Mouse (Mus musculus): Measurements from ENCODE around the gene Hist1h2ae. TPM values are rescaled to one million over a fixed set of nuclear protein-coding genes. Genes with fewer than 3 reads are reported as not detected.
"Not testable (repeated sequence)": the region's sequence is repeated elsewhere in the genome, so short reads cannot be mapped to it uniquely, and the experiment has no call there.

Gene Hist1h2ae
- total RNA-seq (2017) = 6.1 to 28.4 TPM (median 15.0 TPM) in 3 replicates

GRCm38 (mm10) chr13:23571022-23571503, at the start of gene Hist1h2ae, which contains the start of gene Hist1h2bg:
Gene Hist1h2ae, minus strand, starts transcription at chr13:23571220.
Gene Hist1h2bg, plus strand, starts transcription at chr13:23571396.
- ATAC-seq (replicated peaks; ENCODE audit: insufficient number of reproducible peaks, low FRiP score, low TSS enrichment, poor library complexity, severe bottlenecking) = peak; percentile 92

DNA sequence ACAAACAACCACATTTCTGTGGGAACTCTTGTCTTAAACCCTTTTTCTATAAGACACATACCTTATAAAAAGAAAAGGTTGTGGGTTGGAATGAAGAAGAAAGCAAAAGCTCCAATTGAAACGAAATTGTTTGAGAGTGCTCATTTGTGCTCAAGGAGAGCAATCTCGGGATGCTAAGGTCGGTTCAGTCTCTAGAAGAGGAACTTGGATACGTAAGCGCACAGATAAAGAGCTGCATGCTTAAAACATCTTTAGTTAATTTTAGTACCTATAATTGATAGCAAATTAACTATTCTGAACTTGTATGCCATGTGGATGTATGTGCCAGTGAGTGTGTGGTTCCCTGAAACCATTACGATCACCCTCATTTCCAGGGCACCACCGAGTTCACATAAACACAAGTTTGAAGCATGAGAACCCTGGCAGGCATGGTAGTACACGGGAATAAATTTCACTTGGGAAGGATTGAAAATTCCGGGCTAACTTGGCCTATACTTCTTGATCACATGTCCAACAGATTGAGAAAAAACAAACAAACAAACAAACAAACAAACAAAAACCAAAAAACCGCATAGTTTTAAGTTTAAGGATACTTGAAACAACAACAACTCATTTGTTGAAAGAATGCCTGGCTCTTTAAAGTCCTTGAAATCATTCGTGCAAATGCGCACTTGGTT, 49.2 kb upstream of the Hist1h2ae start:
- ATAC-seq (replicated peaks; ENCODE audit: insufficient number of reproducible peaks, low FRiP score, low TSS enrichment, poor library complexity, severe bottlenecking) = no peak

GRCm38 (mm10) chr13:23611638-23612037, 40.6 kb upstream of the Hist1h2ae start:
- no peak for ATAC-seq (replicated peaks; ENCODE audit: insufficient number of reproducible peaks, low FRiP score, low TSS enrichment, poor library complexity, severe bottlenecking)

GRCm38 (mm10) chr13:23610393-23610792, 39.4 kb upstream of the Hist1h2ae start:
- ATAC-seq (replicated peaks; ENCODE audit: insufficient number of reproducible peaks, low FRiP score, low TSS enrichment, poor library complexity, severe bottlenecking) = no peak

GRCm38 (mm10) chr13:23609844-23610243, 38.8 kb upstream of the Hist1h2ae start:
- ATAC-seq (replicated peaks; ENCODE audit: insufficient number of reproducible peaks, low FRiP score, low TSS enrichment, poor library complexity, severe bottlenecking) = no peak

- ATAC-seq (replicated peaks; ENCODE audit: insufficient number of reproducible peaks, low FRiP score, low TSS enrichment, poor library complexity, severe bottlenecking) = no peak
Measured at GRCm38 (mm10) chr13:23609209-23609608, 38.2 kb upstream of the Hist1h2ae start.

- ATAC-seq (replicated peaks; ENCODE audit: insufficient number of reproducible peaks, low FRiP score, low TSS enrichment, poor library complexity, severe bottlenecking) = no peak
Measured at GRCm38 (mm10) chr13:23605052-23605451, 34.0 kb upstream of the Hist1h2ae start.

DNA sequence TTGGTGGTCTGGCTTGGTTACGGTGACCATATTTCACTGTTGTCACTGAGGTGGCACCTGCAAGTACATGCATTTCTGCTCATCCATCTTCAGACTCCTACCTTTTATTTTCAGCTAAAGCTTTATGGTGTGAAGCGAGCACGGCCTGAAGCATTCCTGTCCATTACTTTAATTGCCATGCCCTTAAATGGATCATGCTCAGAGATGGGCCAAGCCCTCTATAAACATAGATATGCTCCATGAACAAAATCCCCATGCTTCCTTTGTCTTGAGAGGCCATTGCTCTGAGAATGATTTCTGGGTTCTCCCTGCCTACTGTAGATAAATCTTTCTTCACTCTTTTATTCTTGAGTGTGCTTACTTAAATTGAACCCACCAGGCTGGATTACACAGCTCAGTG, 33.4 kb upstream of the Hist1h2ae start:
- no peak for ATAC-seq (replicated peaks; ENCODE audit: insufficient number of reproducible peaks, low FRiP score, low TSS enrichment, poor library complexity, severe bottlenecking)

GRCm38 (mm10) chr13:23603182-23603699, 32.2 kb upstream of the Hist1h2ae start:
- ATAC-seq (replicated peaks; ENCODE audit: insufficient number of reproducible peaks, low FRiP score, low TSS enrichment, poor library complexity, severe bottlenecking) = no peak

DNA sequence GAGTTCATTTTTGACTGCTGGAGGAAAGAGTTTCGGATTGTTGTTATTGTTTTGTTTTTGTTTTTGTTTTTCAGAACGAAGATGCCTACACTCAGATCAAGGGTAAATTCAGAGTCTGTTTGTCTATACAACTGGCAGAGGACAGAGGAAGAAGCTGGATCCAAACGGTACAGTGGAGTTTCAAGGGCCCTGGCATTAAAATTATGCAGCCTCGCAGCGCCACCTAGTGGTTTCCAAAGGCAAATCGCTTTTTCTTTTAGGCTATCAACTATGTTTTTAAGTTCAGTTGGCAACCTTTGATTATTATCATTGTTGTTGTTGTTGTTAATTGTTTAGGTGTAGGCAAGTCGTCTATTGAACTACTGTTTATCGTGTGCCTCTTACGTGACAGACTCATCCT, 26.9 kb upstream of the Hist1h2ae start:
- ATAC-seq (replicated peaks; ENCODE audit: insufficient number of reproducible peaks, low FRiP score, low TSS enrichment, poor library complexity, severe bottlenecking) = peak; percentile 68; the same call in 1 of the 2 replicates

- no peak for ATAC-seq (replicated peaks; ENCODE audit: insufficient number of reproducible peaks, low FRiP score, low TSS enrichment, poor library complexity, severe bottlenecking)
Measured at GRCm38 (mm10) chr13:23595622-23596372, 24.8 kb upstream of the Hist1h2ae start.

DNA sequence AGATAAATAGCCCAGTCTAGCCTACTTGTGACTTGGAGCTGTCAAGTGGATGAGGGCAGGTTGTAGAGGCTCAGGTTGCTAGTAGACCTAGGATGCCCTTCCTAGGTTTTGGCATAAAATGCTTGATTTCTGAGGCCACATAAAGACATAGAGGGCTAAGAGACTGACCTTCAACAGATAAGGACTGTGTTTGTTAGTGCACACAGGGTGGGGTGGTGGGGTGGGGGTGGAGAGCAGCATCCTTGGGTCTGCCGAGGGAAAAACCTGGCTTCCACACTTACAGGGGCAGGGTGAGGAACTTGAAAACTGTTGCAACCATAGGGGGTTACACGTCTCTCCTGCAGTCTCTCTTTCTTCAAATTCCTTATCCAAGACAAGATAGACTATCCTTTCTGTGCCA, 24.2 kb upstream of the Hist1h2ae start:
- ATAC-seq (replicated peaks; ENCODE audit: insufficient number of reproducible peaks, low FRiP score, low TSS enrichment, poor library complexity, severe bottlenecking) = no peak

GRCm38 (mm10) chr13:23593051-23593770, 22.2 kb upstream of the Hist1h2ae start:
- no peak for ATAC-seq (replicated peaks; ENCODE audit: insufficient number of reproducible peaks, low FRiP score, low TSS enrichment, poor library complexity, severe bottlenecking)

DNA sequence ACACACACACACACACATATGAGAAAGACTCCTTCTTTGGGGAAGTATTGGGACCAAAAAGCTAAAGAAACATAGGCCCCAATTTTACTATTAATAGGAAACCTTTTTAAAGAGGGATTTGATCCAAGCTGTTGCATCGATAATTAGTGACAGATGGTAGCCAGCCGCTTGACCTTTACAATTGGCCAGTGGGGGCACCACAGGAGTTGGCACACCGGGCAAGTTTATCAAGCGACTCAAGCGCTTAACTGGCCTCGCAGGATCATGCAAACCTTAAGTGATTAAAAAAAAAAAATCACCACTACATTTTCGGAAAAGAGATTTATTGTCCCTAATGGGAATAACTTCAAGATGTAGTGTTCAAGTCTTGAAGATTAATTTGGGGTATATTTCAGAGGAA, 21.6 kb upstream of the Hist1h2ae start:
- no peak for ATAC-seq (replicated peaks; ENCODE audit: insufficient number of reproducible peaks, low FRiP score, low TSS enrichment, poor library complexity, severe bottlenecking)

- not testable (repeated sequence) for ATAC-seq (replicated peaks; ENCODE audit: insufficient number of reproducible peaks, low FRiP score, low TSS enrichment, poor library complexity, severe bottlenecking)
Measured at GRCm38 (mm10) chr13:23591886-23592285, 20.9 kb upstream of the Hist1h2ae start.

DNA sequence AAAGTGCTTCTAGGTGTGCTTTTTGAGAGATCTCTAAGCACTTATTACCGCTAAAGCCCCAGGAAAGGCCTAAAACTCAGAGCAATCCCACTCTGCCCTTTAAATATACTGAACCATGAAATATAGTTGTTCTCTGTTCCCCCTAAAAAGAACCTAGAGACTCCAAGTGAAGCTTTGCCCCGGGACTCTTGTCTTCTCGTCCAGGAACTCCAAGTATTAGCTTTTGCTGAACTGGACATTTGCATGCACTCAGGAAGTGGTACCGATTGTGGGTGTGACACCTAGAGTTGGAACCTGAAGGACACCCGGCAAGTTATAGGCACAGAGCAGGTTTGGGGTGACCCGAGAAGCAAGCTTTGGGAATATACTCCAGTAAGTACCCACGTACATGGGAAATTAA, 20.2 kb upstream of the Hist1h2ae start:
- ATAC-seq (replicated peaks; ENCODE audit: insufficient number of reproducible peaks, low FRiP score, low TSS enrichment, poor library complexity, severe bottlenecking) = no peak

DNA sequence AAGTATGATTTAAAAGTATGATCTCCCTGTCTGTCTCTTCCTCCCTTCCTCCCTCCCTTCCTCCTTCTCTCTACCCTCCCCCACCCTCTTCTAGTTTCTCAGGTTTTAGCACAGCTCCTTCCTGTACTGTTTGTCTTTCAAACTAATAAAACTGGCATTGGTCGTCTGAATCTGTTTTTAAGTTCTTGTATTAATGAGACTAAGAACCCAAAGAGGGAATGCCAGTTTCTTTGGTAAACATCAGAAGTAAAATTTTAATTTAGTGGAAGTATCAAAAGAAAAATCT, 15.9 kb upstream of the Hist1h2ae start:
- ATAC-seq (replicated peaks; ENCODE audit: insufficient number of reproducible peaks, low FRiP score, low TSS enrichment, poor library complexity, severe bottlenecking) = no peak

DNA sequence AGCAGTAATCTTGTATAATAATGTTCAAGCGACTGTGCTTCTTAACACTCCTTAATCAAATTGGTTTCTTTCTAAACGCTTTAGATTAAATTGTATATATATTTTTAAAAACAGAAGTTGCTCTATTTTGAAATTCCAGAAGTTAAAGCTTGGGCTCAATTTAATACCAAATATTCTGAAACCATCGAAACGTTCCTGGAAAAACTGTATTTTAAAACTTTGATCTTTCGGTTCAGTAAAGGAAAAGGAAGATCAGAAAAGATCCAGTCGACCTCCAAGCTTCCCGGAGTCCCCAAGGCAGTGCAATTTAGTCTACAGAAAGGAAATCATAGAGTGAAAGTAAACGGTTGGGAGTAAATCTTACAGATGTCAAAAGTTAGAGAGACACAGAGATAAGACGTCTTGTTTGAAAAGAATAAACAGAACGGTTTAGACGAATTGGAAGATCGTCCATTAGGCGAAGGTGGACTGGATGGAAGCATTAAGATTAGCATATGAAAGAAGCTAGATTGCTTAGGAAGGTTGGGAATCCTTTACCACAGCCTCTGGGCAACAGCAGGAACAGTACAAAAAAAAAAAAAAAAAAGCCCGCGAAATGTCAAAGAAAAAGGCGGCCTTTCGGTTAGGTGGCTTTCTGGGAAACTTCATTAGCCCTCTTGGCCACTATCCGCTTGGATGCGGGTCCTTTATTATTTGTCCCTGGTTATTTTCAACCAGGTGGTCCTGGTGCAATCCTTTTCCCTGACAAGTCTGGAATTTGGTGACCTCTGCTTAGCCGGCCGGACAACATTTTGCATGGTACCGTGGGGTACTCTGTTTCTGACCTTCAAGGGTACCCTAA, 15.3 kb upstream of the Hist1h2ae start:
- ATAC-seq (replicated peaks; ENCODE audit: insufficient number of reproducible peaks, low FRiP score, low TSS enrichment, poor library complexity, severe bottlenecking) = no peak

All from monocyte, adult 5-6 weeks (primary cell).